In the genomic region with DNA sequence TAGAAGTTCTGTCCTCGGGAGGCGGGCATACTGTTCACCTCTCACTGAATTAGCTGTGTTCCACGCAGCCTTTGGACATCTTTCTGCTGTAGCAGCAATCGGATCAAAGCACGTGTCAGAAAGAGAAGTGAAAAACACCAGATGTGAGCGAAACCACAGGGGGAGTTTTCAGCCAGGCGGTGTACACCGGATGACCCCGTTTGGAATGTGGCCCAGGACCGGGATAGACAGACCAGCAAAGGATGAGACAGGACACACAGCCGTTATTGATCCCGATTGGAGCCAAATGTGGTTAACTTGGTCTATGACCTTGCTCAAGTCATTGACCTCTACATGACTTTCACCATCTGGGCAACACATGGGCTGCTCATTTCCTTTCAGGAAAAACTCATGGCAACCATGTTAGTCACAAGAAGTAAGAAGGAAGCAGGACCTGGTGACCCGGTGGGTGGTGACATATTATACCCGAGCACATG, we compare ENCODE assay signal across 8 mouse cellular contexts. TPM values are rescaled to one million over a fixed set of nuclear protein-coding genes. Genes with fewer than 3 reads are reported as not detected.
DNase-seq lines count a peak whose midpoint lies in the region; ATAC-seq and TF ChIP-seq lines count a peak whose summit lies in the region.
"Had no signal": no experiment of that assay in that cellular context is flagged by ENCODE, and none has a peak within 500 bp of the region (broad histone marks: within the 10 kb centered on the region; RNA-seq: fewer than 3 reads in every experiment).

No protein-coding gene starts in this region.

- no peak for TF ChIP-seq EP300 in heart, adult 2 months (IDR thresholded peaks at IDR 0.05; ENCODE audit: insufficient read depth, low read depth, low read length)

- H3K9me3 ChIP-seq in limb, embryonic 14.5 days (ENCODE audit: control insufficient read depth, low read length) = no peaks in the 10 kb centered on the region
- no peaks in the 10 kb centered on the region; the same call in 1 of the 2 replicates for H3K9me3 ChIP-seq in stomach, embryonic 14.5 days (ENCODE audit: control insufficient read depth, low read depth, low read length)

- H3K9ac ChIP-seq in heart, adult 2 months (ENCODE audit: low read depth, low read length) = no peak overlapping the region
- no peak overlapping the region for H3K9ac ChIP-seq in limb, embryonic 14.5 days (ENCODE audit: low read depth, low read length, severe bottlenecking)
- no peak overlapping the region for H3K9ac ChIP-seq in stomach, embryonic 14.5 days (replicated peaks; ENCODE audit: low read depth, low read length)
- H3K9ac ChIP-seq: liver, embryonic 14.5 days had no signal

- H3K27ac ChIP-seq in heart, adult 2 months = no peak overlapping the region
- H3K27ac ChIP-seq in limb, embryonic 14.5 days (replicated peaks; ENCODE audit: low read depth, low read length) = no peak overlapping the region; the same call in 1 of the 2 replicates
- 0 out of 2 replicates have a peak overlapping the region, but pooled peaks have one; percentile 40 for H3K27ac ChIP-seq in stomach, embryonic 14.5 days (ENCODE audit: low read length)
- H3K27ac ChIP-seq: liver, embryonic 14.5 days had no signal

- WGBS in lung, adult 2 months = 49% methylated on average over 14 of the region's 14 CpGs
- 38% methylated on average over 14 of the region's 14 CpGs for WGBS in heart, adult 2 months
- 23% methylated on average over 14 of the region's 14 CpGs for WGBS in limb, embryonic 14.5 days
- 32% methylated on average over 14 of the region's 14 CpGs for WGBS in stomach, embryonic 14.5 days

- no peak for TF ChIP-seq POLR2A in lung, adult 2 months (IDR thresholded peaks at IDR 0.05; ENCODE audit: borderline replicate concordance, extremely low read depth, low read depth, low read length)
- no peak for TF ChIP-seq POLR2A in heart, adult 2 months (IDR thresholded peaks at IDR 0.05; ENCODE audit: insufficient read depth, low read depth, low read length)
- no peak for TF ChIP-seq POLR2A in limb, embryonic 14.5 days (IDR thresholded peaks at IDR 0.05; ENCODE audit: borderline replicate concordance, extremely low read depth, insufficient read depth, insufficient read length)

- intact Hi-C loops in heart, adult 2 months (cut with DNase I) = no loop called here

- no peaks in the 10 kb centered on the region for H3K79me2 ChIP-seq in heart, adult 2 months (replicated peaks; ENCODE audit: control insufficient read depth, insufficient read depth, low read length)

- H3K4me1 ChIP-seq in lung, adult 2 months (ENCODE audit: control insufficient read depth, insufficient read depth, low read length) = no peaks in the 10 kb centered on the region; the same call in 1 of the 2 replicates
- H3K4me1 ChIP-seq in heart, adult 2 months (ENCODE audit: control insufficient read depth, insufficient read depth, low read length) = peaks cover 4% of the 10 kb centered on the region
- H3K4me1 ChIP-seq in limb, embryonic 14.5 days (ENCODE audit: control insufficient read depth, insufficient read depth, low read length) = peaks cover 31% of the 10 kb centered on the region
- H3K4me1 ChIP-seq in stomach, embryonic 14.5 days (ENCODE audit: control insufficient read depth, insufficient read depth, low read length) = peaks cover 24% of the 10 kb centered on the region

- no peaks in the 10 kb centered on the region for H3K36me3 ChIP-seq in heart, adult 2 months (ENCODE audit: control insufficient read depth, insufficient read depth, low read length)
- no peaks in the 10 kb centered on the region for H3K36me3 ChIP-seq in limb, embryonic 14.5 days (ENCODE audit: control insufficient read depth, insufficient read depth, low read length)
- no peaks in the 10 kb centered on the region for H3K36me3 ChIP-seq in stomach, embryonic 14.5 days (ENCODE audit: control insufficient read depth, insufficient read depth, low read length)

- H3K4me3 ChIP-seq in lung, adult 2 months (replicated peaks; ENCODE audit: extremely low read depth, low read depth, low read length) = no peak overlapping the region
- H3K4me3 ChIP-seq in heart, adult 2 months = no peak overlapping the region
- H3K4me3 ChIP-seq in limb, embryonic 14.5 days (replicated peaks; ENCODE audit: low read length) = no peak overlapping the region
- H3K4me3 ChIP-seq in stomach, embryonic 14.5 days (ENCODE audit: low read depth, low read length) = no peak overlapping the region

- peak; percentile 69 for ATAC-seq in common myeloid progenitor, adult 5-6 weeks (replicated peaks; ENCODE audit: low read depth, poor library complexity, severe bottlenecking)
- peak; percentile 24; the same call in 1 of the 2 replicates for ATAC-seq in limb, embryonic 14.5 days (ENCODE audit: low FRiP score, low read depth)
- ATAC-seq in stomach, embryonic 14.5 days (ENCODE audit: insufficient number of reproducible peaks, insufficient read depth, low FRiP score, low read depth) = peak; percentile 56; the same call in 1 of the 2 replicates

- H3K4me2 ChIP-seq in limb, embryonic 14.5 days (replicated peaks; ENCODE audit: low read depth, low read length, severe bottlenecking) = no peak overlapping the region
- H3K4me2 ChIP-seq in stomach, embryonic 14.5 days (replicated peaks; ENCODE audit: low read depth, low read length) = no peak overlapping the region

- H3K27me3 ChIP-seq in heart, adult 2 months (ENCODE audit: control insufficient read depth, insufficient read depth, low read length) = no peaks in the 10 kb centered on the region
- H3K27me3 ChIP-seq in limb, embryonic 14.5 days (ENCODE audit: control insufficient read depth, insufficient read depth, low read length) = no peaks in the 10 kb centered on the region
- H3K27me3 ChIP-seq in stomach, embryonic 14.5 days (ENCODE audit: control insufficient read depth, insufficient read depth, low read length) = no peaks in the 10 kb centered on the region

- TF ChIP-seq CTCF in lung, adult 2 months (IDR thresholded peaks at IDR 0.05; ENCODE audit: insufficient read depth, low read length) = no peak
- no peak for TF ChIP-seq CTCF in heart, adult 2 months (IDR thresholded peaks at IDR 0.05)

- peak; percentile 42 to 47 for DNase-seq in lung, adult 18-20 months
- DNase-seq in lung, adult 2 months = no peak
- DNase-seq in heart, adult 2 months = peak; percentile 46 to 69
- DNase-seq in limb, embryonic 14.5 days (ENCODE audit: low spot score) = peak; percentile 53
- DNase-seq in Muller cell, postnatal 12 days (ENCODE audit: inconsistent ontology term) = no peak

RNA-seq across cellular contexts. Expression of a gene that starts 48.4 kb away (rescaled TPM):
- polyA plus RNA-seq in lung, adult 2 months (2012; rRNA removed) = 43.0 and 48.7 TPM in 2 replicates
- 41.1 and 48.9 TPM in 2 replicates for total RNA-seq in common myeloid progenitor, adult 5-6 weeks (2017)
- total RNA-seq in heart, adult 2 months (2021) = 10 to 100 TPM; 14.9 to 18.1 TPM
- 10.0 and 14.1 TPM in 2 replicates for polyA plus RNA-seq in heart, adult 2 months (2012; rRNA removed)
- polyA plus RNA-seq in limb, embryonic 14.5 days (2012; rRNA removed) = 38.7 and 49.0 TPM in 2 replicates
- polyA plus RNA-seq in limb, embryonic 14.5 days (2014; fragmentation: Nextera tagmentation; extraction: Ambion mirVana) = 48.5 and 54.2 TPM in 2 replicates
- polyA plus RNA-seq in stomach, embryonic 14.5 days (2014; fragmentation: Nextera tagmentation; extraction: Ambion mirVana) = 36.2 and 38.3 TPM in 2 replicates

Comparison
In these comparisons a context has a peak if more than half of its experiments do, and no peak if none do; other contexts are left out.
1. DNase-seq: peak in lung, adult 18-20 months (2 of 2), heart, adult 2 months (2 of 2) and limb, embryonic 14.5 days (single experiment); none in lung, adult 2 months (single experiment) and Muller cell, postnatal 12 days (single experiment).
2. Peak in every context shown above with its lines, with median percentiles within 50 percentile points of each other: ATAC-seq.